Mouse (Mus musculus): ENCODE measurements around the gene Mpc1.
"Not testable (repeated sequence)": the region's sequence is repeated elsewhere in the genome, so short reads cannot be mapped to it uniquely, and the experiment has no call there.

Gene Mpc1

DNA sequence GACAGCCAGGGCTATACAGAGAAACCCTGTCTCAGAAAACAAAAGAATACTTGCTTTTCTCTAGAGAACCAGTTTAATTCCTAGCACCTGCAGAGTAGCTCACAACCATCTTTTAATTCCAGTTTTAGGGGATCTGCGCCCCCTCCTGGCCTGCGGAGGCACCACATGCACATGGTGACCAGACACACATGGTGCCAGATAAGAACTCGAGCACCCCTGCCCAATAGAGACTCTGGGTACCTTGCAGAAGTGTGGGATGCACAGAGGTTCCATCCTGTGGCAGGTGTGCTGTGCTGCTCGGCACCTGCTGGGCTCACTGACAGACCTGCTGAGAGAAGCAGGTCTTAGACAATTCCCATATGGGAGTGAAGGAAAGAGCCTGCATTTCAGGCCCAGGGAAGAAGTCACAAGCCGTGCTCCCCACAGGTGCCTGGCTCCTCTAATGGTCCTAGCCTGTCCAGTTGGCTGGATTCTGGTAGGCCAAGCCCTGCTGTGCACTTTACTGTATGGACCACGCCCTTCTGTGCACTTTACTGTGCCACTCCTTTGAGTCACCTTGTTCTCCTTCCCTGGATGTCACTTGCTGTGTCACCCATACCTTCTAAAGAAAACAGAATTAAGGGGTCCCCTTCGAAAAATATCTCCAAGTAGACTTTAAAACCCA lies 45.9 kb downstream of the Mpc1 start:
- in situ Hi-C loops (cut with MboI, MseI), result no loop called here

- in situ Hi-C loops (cut with MboI, MseI), result no loop called here
These were observed 47.9 kb downstream of the Mpc1 start for GRCm38 (mm10) chr17:8330602-8331001.

GRCm38 (mm10) chr17:8337159-8337558 lies 54.5 kb downstream of the Mpc1 start, which contains the start of gene Prr18:
Prr18 (plus strand) TSS chr17:8337459.
- in situ Hi-C loops (cut with MboI, MseI), result not testable (repeated sequence)

GRCm38 (mm10) chr17:8339666-8340374 lies 57.1 kb downstream of the Mpc1 start:
- in situ Hi-C loops (cut with MboI, MseI), result no loop called here

GRCm38 (mm10) chr17:8340407-8341359 lies 58.0 kb downstream of the Mpc1 start:
- in situ Hi-C loops (cut with MboI, MseI), result no loop called here

DNA sequence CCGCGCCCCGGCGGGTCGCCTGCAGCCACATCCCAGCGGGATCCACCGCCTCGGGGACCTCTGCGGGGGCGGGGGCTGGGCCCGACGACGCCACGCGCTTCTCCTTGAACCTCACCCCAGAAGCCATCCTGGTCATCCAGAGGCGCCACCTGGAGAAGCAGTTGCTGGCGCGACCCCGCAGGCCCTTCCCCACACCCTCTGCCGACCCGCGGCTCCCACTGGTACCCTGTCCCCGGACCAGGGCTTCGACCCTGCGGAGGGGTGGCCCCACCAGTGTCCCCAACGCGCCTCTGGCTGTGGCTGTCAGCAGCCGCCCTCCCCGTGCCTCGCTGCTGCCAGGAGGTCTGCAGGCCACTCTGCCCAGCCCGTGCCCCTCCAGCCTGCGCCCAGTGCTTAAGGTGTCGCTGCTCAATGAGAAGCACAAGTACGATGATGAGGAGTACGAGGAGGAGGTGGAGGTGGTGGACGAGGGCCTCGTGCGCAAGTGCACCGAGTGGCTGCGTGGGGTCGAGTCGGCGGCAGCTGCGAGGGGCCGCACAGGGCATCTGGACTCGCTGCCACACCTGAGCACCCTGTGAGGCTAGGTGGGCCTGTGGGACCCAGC lies 58.8 kb downstream of the Mpc1 start:
- in situ Hi-C loops (cut with MboI, MseI), result no loop called here

- in situ Hi-C loops (cut with MboI, MseI), result no loop called here
These were observed 60.0 kb downstream of the Mpc1 start for GRCm38 (mm10) chr17:8342706-8343105.

DNA sequence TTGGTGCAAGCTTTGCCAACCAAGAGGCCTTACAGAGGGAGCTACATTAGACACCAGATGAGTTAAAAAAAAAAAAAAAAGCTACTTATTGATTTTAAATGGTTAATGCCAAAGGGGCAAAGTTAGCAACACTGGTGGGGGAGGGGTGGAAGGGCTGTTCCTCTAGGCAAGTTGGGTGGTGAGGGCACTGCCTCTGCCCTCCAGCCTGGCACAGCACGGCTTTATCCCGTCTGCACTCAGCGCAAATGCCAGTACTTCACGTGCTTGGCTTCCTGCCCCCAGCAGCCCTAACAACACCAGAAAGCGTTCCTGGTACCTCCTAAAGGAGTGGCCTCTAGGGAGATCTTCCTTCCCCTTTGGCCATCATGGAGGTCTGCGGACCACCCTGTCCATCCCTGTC lies 60.7 kb downstream of the Mpc1 start:
- in situ Hi-C loops (cut with MboI, MseI), result no loop called here

Data from T-helper 2 cell (primary cell).